Mouse (Mus musculus) hindbrain, embryonic 11.5 days (tissue): Measurements from ENCODE around the gene Trmt1l. TPM values are rescaled to one million over a fixed set of nuclear protein-coding genes. Genes with fewer than 3 reads are reported as not detected.

Experiments
- ATAC-seq: fragments of 200-750 bp; cut with Nextera tagmentation; 2 replicates; pipeline ENCODE4 v1.8.0; 2017; ENCODE audit warnings: mild to moderate bottlenecking, moderate TSS enrichment, moderate library complexity; ENCODE audit not compliant: low FRiP score
- DNase-seq: peaks from one replicate; pipeline ENCODE4 v3.0.0-alpha.2; 2015; ENCODE audit warnings: low spot score
- H3K27ac ChIP-seq: fragments of 300-500 bp; sonication (generic); 2 replicates; pipeline ENCODE4 v1.5.1; 2014; ENCODE audit warnings: mild to moderate bottlenecking, low read depth, low read length
- H3K27me3 ChIP-seq: fragments of 300-500 bp; sonication (generic); 2 replicates; pipeline ENCODE4 v1.6.1; 2014; ENCODE audit warnings: mild to moderate bottlenecking, low read length, moderate library complexity, mixed read lengths; ENCODE audit not compliant: control insufficient read depth, insufficient read depth
- H3K36me3 ChIP-seq: fragments of 300-500 bp; sonication (generic); 2 replicates; pipeline ENCODE4 v1.6.1; 2014; ENCODE audit warnings: mild to moderate bottlenecking, low read length, moderate library complexity, mixed read lengths; ENCODE audit not compliant: control insufficient read depth, insufficient read depth
- H3K4me1 ChIP-seq: fragments of 300-500 bp; sonication (generic); replicated peaks from 2 replicates; pipeline ENCODE4 v1.6.1; 2014; ENCODE audit warnings: low read length, mixed read lengths; ENCODE audit not compliant: control insufficient read depth, insufficient read depth
- H3K4me2 ChIP-seq: fragments of 300-500 bp; sonication (generic); replicated peaks from 2 replicates; pipeline ENCODE4 v1.6.1; 2014; ENCODE audit warnings: mild to moderate bottlenecking, low read depth, low read length
- H3K4me3 ChIP-seq: fragments of 300-500 bp; sonication (generic); 2 replicates; pipeline ENCODE4 v1.5.1; 2014; ENCODE audit warnings: low read depth, low read length
- H3K9ac ChIP-seq: fragments of 300-500 bp; sonication (generic); 2 replicates; pipeline ENCODE4 v1.6.1; 2014; ENCODE audit warnings: low read depth, low read length
- H3K9me3 ChIP-seq: fragments of 300-500 bp; sonication (generic); 2 replicates; pipeline ENCODE4 v1.6.1; 2016; ENCODE audit warnings: low read length; ENCODE audit not compliant: control insufficient read depth
- WGBS: fragments of 180-500 bp; shearing (Covaris S2); extraction: QIAGEN DNeasy Blood & Tissue Kit; methylation state at CpG from one replicate; pipeline ENCODE4 v1.1.7; 2014; 5-methylcytosine and 5-hydroxymethylcytosine counted together
- polyA plus RNA-seq: library from polyadenylated mRNA; unstranded; fragments of >200 nt; fragmentation: Nextera tagmentation; extraction: Ambion mirVana; gene quantifications from 2 replicates; pipeline ENCODE4 v1.2.1, GENCODE M21; 2014

Trmt1l gene
- polyA plus RNA-seq: 59.3 and 63.8 TPM in 2 replicates

DNA sequence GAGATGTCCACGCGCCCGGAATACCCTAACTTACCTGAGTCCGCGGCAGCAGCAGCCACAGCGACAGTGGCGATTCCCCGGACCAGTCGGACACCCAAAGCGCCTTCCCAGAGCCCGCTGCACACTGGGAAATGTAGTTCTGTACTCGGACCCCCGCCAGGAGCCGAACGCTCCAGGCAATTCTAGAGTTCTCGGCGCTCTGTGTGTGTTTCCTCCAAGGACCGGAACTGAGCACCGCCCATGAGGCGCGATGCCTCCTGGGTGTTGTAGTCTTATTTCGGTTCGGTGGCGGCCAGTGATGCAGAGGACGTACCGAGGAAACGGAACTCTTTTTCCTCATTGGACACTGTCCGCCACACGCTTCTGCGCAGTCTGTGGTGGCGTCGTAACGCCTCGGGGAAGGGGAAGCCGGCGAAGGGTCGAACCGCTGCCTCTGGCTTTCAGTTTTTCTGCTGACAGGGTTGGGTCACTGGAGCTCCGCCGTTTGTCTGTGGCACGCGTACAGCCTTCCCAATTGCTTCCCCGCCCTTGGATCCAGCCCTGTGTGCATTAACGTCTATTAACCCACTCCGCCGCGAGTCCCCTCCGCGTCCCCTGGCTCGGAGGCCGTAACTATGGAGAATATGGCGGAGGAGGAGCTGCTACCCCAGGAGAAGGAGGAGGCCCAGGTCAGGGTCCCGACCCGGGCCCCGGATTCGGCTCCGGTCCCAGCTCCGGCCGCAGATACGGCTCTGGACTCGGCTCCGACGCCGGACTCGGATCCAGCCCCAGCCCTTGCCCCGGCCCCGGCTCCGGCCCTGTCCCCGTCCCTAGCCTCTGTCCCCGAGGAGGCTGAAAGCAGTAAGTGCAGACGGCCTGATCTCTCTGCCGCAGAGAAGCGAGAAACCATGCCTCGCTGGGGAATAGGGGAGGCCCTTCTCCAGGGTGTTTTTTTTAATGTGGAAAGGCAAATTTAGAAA lies at the start of gene Trmt1l, which contains the start of gene Swt1:
Gene Trmt1l (plus strand): TSS at position 280 of the 959 bp plus-strand sequence.
Gene Swt1 (minus strand): TSS at position 193 of the 959 bp plus-strand sequence.
- Histone ChIP-seq H3K9ac (peak within 1 kb of the TSS; percentile 86), H3K4me3 (peak within 1 kb of the TSS; percentile 92), H3K27ac (peak within 1 kb of the TSS; percentile 97), H3K4me2 (peak within 1 kb of the TSS; percentile 51), H3K36me3 (no peaks in the 10 kb centered on the region), H3K27me3 (no peaks in the 10 kb centered on the region), H3K9me3 (no peaks in the 10 kb centered on the region), H3K4me1 (peaks cover 4% of the 10 kb centered on the region; the same call in 1 of the 2 replicates)
- DNase-seq (peak; percentile 99), ATAC-seq (peak; percentile 99)
- under 1% methylated on average over 74 of the region's 74 CpGs for WGBS

- no peaks in the 10 kb centered on the region for H3K9me3 ChIP-seq
- 95% methylated on average over 1 of the region's 1 CpGs for WGBS
- DNase-seq (peak; percentile 32), ATAC-seq (no peak)
- no peak overlapping the region for H3K9ac ChIP-seq
- no peak overlapping the region for H3K4me3 ChIP-seq
- no peak overlapping the region for H3K4me2 ChIP-seq
- no peaks in the 10 kb centered on the region for H3K27me3 ChIP-seq
- H3K36me3 ChIP-seq: 0 out of 2 replicates have a peak, but pooled peaks cover 2% of the 10 kb centered on the region
- no peak overlapping the region for H3K27ac ChIP-seq
- no peaks in the 10 kb centered on the region for H3K4me1 ChIP-seq
Measured at GRCm38 (mm10) chr1:151390029-151390428, 38.3 kb upstream of the Trmt1l start.

DNA sequence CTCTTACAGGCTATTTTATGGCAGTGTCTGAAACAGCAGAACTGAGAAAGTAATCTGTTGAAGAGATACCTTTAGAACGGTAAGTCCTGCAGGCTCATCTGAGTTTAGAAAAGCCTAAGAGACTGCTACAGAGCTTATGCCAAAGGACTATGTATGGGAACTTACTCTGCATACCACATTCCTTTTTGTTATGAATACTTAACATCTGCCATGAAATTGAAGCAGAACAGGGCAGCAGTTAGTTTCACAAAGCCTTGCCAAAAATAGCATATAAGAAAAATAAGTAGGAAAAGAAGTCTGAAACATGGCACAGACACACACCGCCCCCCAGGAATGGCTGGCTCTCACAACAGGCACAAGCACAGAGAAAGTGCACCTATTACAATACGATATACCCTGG lies 18.5 kb upstream of the Trmt1l start:
- 88% methylated on average over 3 of the region's 3 CpGs for WGBS
- DNase-seq (no peak), ATAC-seq (no peak)
- no peak overlapping the region for H3K27ac ChIP-seq
- no peaks in the 10 kb centered on the region for H3K9me3 ChIP-seq
- H3K4me2 ChIP-seq: no peak overlapping the region
- no peaks in the 10 kb centered on the region for H3K4me1 ChIP-seq
- H3K4me3 ChIP-seq: no peak overlapping the region
- H3K27me3 ChIP-seq: no peaks in the 10 kb centered on the region
- no peak overlapping the region for H3K9ac ChIP-seq
- H3K36me3 ChIP-seq: no peaks in the 10 kb centered on the region

DNA sequence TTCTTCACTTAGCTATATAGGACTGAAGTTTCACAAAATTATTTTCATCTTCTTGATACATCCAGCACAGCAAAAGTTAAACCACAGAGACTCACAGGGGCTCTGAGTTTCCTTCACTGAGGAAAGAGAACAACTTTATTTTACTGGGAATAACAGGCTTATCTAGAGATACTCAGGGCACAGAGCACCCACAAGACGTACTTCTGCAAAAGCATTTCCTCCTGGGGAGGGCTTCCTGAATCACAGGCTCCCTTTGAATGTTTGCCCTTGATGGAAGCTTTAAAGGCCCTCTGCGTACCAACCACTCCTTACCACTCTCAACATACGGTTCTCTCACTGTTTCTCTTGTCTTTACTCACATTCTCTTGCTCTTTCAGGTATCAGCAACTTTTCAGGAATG lies 6.2 kb upstream of the Trmt1l start:
- 90% methylated on average over 3 of the region's 3 CpGs for WGBS
- ATAC-seq (no peak), DNase-seq (no peak)
- no peaks in the 10 kb centered on the region for H3K27me3 ChIP-seq
- no peak overlapping the region for H3K9ac ChIP-seq
- H3K9me3 ChIP-seq: no peaks in the 10 kb centered on the region
- no peak overlapping the region for H3K4me2 ChIP-seq
- no peaks in the 10 kb centered on the region for H3K36me3 ChIP-seq
- H3K27ac ChIP-seq: no peak overlapping the region
- no peak overlapping the region for H3K4me3 ChIP-seq
- H3K4me1 ChIP-seq: peaks cover 3% of the 10 kb centered on the region; the same call in 1 of the 2 replicates

- H3K27me3 ChIP-seq: no peaks in the 10 kb centered on the region
- no peak overlapping the region for H3K27ac ChIP-seq
- no peaks in the 10 kb centered on the region for H3K9me3 ChIP-seq
- 37% methylated on average over 7 of the region's 7 CpGs for WGBS
- H3K4me2 ChIP-seq: peak overlapping the region; percentile 46
- peaks cover 4% of the 10 kb centered on the region; the same call in 1 of the 2 replicates for H3K4me1 ChIP-seq
- DNase-seq: no peak
- no peak for ATAC-seq
- H3K9ac ChIP-seq: peak overlapping the region; percentile 72
- peak overlapping the region; percentile 92 for H3K4me3 ChIP-seq
- no peaks in the 10 kb centered on the region for H3K36me3 ChIP-seq
Measured at GRCm38 (mm10) chr1:151426947-151427600, 1.3 kb upstream of the Trmt1l start.

GRCm38 (mm10) chr1:151427888-151428262 lies 467 bp upstream of the Trmt1l start:
- peak overlapping the region; percentile 46 for H3K4me2 ChIP-seq
- H3K9ac ChIP-seq: peak overlapping the region; percentile 72
- H3K4me1 ChIP-seq: peaks cover 4% of the 10 kb centered on the region; the same call in 1 of the 2 replicates
- ATAC-seq: peak; percentile 82
- H3K27ac ChIP-seq: peak overlapping the region; percentile 47; the same call in 1 of the 2 replicates
- no peaks in the 10 kb centered on the region for H3K9me3 ChIP-seq
- H3K4me3 ChIP-seq: peak overlapping the region; percentile 92
- H3K27me3 ChIP-seq: no peaks in the 10 kb centered on the region
- under 1% methylated on average over 24 of the region's 26 CpGs for WGBS
- no peaks in the 10 kb centered on the region for H3K36me3 ChIP-seq
- DNase-seq: no peak

- no peak for ATAC-seq
- Histone ChIP-seq H3K4me3 (peak overlapping the region; percentile 92), H3K27ac (peak overlapping the region; percentile 97)
Measured at GRCm38 (mm10) chr1:151429316-151429715, 974 bp downstream of the Trmt1l start.

GRCm38 (mm10) chr1:151435431-151435830 lies 7.1 kb downstream of the Trmt1l start:
- Histone ChIP-seq H3K9ac (no peak overlapping the region), H3K9me3 (no peaks in the 10 kb centered on the region), H3K4me3 (no peak overlapping the region), H3K27ac (no peak overlapping the region), H3K36me3 (no peaks in the 10 kb centered on the region), H3K4me2 (no peak overlapping the region), H3K27me3 (no peaks in the 10 kb centered on the region), H3K4me1 (no peaks in the 10 kb centered on the region)
- ATAC-seq (no peak), DNase-seq (no peak)
- 97% methylated on average over 6 of the region's 6 CpGs for WGBS

More at GRCm38 (mm10) chr1:151429316-151429715, 974 bp downstream of the Trmt1l start:
- no peaks in the 10 kb centered on the region for H3K27me3 ChIP-seq
- peak overlapping the region; percentile 86 for H3K9ac ChIP-seq
- WGBS: 51% methylated on average over 9 of the region's 9 CpGs
- H3K4me2 ChIP-seq: peak overlapping the region; percentile 51
- DNase-seq: no peak
- H3K9me3 ChIP-seq: no peaks in the 10 kb centered on the region
- peaks cover 4% of the 10 kb centered on the region; the same call in 1 of the 2 replicates for H3K4me1 ChIP-seq
- H3K36me3 ChIP-seq: no peaks in the 10 kb centered on the region
